Mouse (Mus musculus) limb, embryonic 10.5 days (tissue): ENCODE results near the gene 2310057M21Rik. TPM values are rescaled to one million over a fixed set of nuclear protein-coding genes. Genes with fewer than 3 reads are reported as not detected.

Experiments used
- DNase-seq: peaks from one replicate; pipeline ENCODE4 v3.0.0-alpha.2; 2017; ENCODE audit warnings: low spot score
- H3K27ac ChIP-seq: fragments of 300-500 bp; sonication (generic); 2 replicates; pipeline ENCODE4 v1.5.1; 2016; ENCODE audit warnings: mild to moderate bottlenecking
- H3K27me3 ChIP-seq: fragments of 300-500 bp; sonication (generic); 2 replicates; pipeline ENCODE4 v1.6.1; 2016; ENCODE audit warnings: low read depth, mild to moderate bottlenecking; ENCODE audit not compliant: poor library complexity, severe bottlenecking
- H3K36me3 ChIP-seq: fragments of 300-500 bp; sonication (generic); 2 replicates; pipeline ENCODE4 v1.6.1; 2016; ENCODE audit warnings: mild to moderate bottlenecking, moderate library complexity
- H3K4me1 ChIP-seq: fragments of 300-500 bp; sonication (generic); 2 replicates; pipeline ENCODE4 v1.6.1; 2016
- H3K4me3 ChIP-seq: fragments of 300-500 bp; sonication (generic); 2 replicates; pipeline ENCODE4 v1.5.1; 2016; ENCODE audit warnings: mild to moderate bottlenecking, moderate library complexity
- H3K9me3 ChIP-seq: fragments of 300-500 bp; sonication (generic); replicated peaks from 2 replicates; pipeline ENCODE4 v1.6.1; 2016; ENCODE audit warnings: mild to moderate bottlenecking
- WGBS: fragments of 180-500 bp; shearing (Covaris S2); methylation state at CpG from one replicate; pipeline ENCODE4 v1.1.7; 2016; 5-methylcytosine and 5-hydroxymethylcytosine counted together
- polyA plus RNA-seq: library from polyadenylated mRNA; unstranded; fragments of >200 nt; fragmentation: Nextera tagmentation; extraction: Ambion mirVana; gene quantifications from 2 replicates; pipeline ENCODE4 v1.2.1, GENCODE M21; 2016

Gene 2310057M21Rik
- polyA plus RNA-seq, 1 experiment from 2014 or later, result 25.5 TPM

GRCm38 (mm10) chr7:131303340-131303739, 59.2 kb downstream of the 2310057M21Rik start:
- no peak overlapping the region for H3K27ac ChIP-seq
- DNase-seq, result no peak
- H3K27me3 ChIP-seq, result no peaks in the 10 kb centered on the region
- H3K4me3 ChIP-seq, result no peak overlapping the region
- no peaks in the 10 kb centered on the region for H3K9me3 ChIP-seq
- 87% methylated on average over 8 of the region's 8 CpGs for WGBS
- H3K4me1 ChIP-seq, result no peaks in the 10 kb centered on the region
- no peaks in the 10 kb centered on the region for H3K36me3 ChIP-seq

GRCm38 (mm10) chr7:131297151-131297550, 65.4 kb downstream of the 2310057M21Rik start:
- Histone ChIP-seq H3K27ac (no peak overlapping the region), H3K27me3 (no peaks in the 10 kb centered on the region), H3K9me3 (no peaks in the 10 kb centered on the region), H3K4me1 (no peaks in the 10 kb centered on the region), H3K4me3 (no peak overlapping the region), H3K36me3 (no peaks in the 10 kb centered on the region)
- DNase-seq, result no peak
- WGBS, result 77% methylated on average over 8 of the region's 8 CpGs

Other genes with a start within 250 kb of the 2310057M21Rik start
- not detected in 2 replicates for gene 4933402N03Rik, start 216.4 kb downstream of the 2310057M21Rik start, polyA plus RNA-seq
- gene 5430419D17Rik, start 188.4 kb downstream of the 2310057M21Rik start, polyA plus RNA-seq, result not detected in 2 replicates
- gene Cuzd1, start 40.5 kb downstream of the 2310057M21Rik start, polyA plus RNA-seq, result not detected in 2 replicates
- gene Fam24b, start 33.2 kb downstream of the 2310057M21Rik start, polyA plus RNA-seq, result not detected in 2 replicates
- not detected in 2 replicates for gene Fam24a, start 28.9 kb downstream of the 2310057M21Rik start, polyA plus RNA-seq
- 68.0 and 79.4 TPM in 2 replicates for gene Pstk, start 8.4 kb upstream of the 2310057M21Rik start, polyA plus RNA-seq
- 20.2 and 21.2 TPM in 2 replicates for gene Ikzf5, start 47.8 kb upstream of the 2310057M21Rik start, polyA plus RNA-seq
- gene Acadsb, start 47.8 kb upstream of the 2310057M21Rik start, polyA plus RNA-seq, result 51.9 and 56.2 TPM in 2 replicates
- gene Hmx3, start 180.1 kb upstream of the 2310057M21Rik start, polyA plus RNA-seq, result not detected in 2 replicates
- not detected in 2 replicates for gene Hmx2, start 186.0 kb upstream of the 2310057M21Rik start, polyA plus RNA-seq
- 338 and 339 TPM in 2 replicates for gene Bub3, start 197.5 kb upstream of the 2310057M21Rik start, polyA plus RNA-seq